Mouse (Mus musculus) cerebellum, postnatal 36 days (tissue): ENCODE results near the gene Kcns1.

ENCODE experiments used
- DNase-seq, 2 experiments: peaks; one replicate each; pipeline ENCODE4 v3.0.0; 2021 to 2022; ENCODE audit warnings: mixed read lengths in 2 of 2

Gene Kcns1

DNA sequence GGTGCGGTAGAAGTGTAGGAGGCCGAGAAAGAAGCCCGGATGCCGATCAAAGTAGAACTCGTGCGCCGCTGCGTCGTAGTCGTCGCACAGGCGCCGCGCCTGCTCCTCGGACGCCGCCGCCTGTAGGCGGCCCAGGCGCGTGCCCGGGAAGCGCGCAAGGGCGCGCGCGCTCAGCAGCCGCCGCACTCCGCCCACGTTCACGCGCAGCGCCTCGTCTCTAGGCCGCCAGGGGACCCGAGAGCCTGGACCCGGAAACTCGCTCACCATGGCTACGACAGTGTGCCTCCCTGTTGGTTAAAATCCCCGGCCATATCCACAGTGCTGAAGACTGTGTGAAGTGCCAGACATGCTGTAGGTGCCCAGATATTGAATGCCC is 2.4 kb downstream of the Kcns1 start:
- no peak for DNase-seq

DNA sequence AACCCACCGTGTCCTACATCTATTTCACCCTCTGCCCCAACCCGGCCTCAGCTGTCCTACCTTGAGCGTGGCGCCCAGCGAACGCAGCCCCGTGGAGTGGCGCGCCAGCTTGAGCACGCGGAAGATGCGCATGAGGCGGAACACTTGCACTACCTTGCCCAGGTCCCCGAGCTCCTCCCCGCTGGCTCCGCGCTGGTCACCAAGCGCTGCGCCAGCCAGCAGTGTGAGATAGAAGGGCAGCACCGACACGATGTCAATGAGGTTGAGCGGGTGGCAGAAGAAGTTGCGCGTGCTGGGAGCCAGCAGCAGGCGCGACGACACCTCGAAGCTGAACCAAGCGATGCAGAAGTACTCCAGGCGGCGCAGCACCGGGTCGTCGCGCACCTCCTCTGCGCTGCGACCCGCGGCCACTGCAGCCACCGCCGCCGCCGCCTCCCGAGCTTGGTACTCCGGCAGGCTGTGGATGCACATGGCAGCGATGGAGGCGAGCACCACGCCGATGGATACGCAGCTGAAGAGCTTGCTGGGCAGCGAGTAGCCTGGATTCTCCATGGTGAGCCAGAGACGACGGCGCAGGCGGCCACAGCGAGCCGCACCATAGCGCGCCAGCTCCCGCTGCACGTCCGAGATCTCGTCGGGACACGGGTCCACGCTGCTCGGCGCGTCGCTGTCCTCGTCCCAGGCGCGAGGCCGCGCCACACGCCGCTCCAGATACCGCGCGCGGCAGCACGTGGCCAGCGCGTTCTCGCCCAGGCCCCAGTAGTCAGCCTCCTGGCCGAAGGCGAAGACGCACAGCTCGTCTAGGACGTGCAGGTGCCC is 3.0 kb downstream of the Kcns1 start:
- no peak for DNase-seq

DNA sequence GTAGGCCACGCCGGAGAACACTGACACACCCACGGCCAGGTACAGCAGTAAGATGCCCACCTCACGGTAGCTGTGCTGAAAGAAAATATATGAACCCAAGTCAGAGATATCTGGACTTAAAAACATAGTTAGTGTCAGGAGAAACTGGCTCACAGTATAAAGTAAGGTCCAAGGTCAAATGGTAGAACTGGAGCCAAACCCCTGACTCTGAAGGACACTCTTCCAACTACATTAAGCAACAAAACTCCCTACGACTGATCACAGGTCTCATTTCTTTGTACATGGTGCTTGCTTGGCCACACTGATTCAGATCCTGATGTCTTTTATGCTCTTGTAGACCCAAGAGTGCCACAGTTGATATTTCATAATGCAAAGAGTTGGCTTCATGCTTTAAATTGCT is 6.0 kb downstream of the Kcns1 start:
- no peak for DNase-seq

DNA sequence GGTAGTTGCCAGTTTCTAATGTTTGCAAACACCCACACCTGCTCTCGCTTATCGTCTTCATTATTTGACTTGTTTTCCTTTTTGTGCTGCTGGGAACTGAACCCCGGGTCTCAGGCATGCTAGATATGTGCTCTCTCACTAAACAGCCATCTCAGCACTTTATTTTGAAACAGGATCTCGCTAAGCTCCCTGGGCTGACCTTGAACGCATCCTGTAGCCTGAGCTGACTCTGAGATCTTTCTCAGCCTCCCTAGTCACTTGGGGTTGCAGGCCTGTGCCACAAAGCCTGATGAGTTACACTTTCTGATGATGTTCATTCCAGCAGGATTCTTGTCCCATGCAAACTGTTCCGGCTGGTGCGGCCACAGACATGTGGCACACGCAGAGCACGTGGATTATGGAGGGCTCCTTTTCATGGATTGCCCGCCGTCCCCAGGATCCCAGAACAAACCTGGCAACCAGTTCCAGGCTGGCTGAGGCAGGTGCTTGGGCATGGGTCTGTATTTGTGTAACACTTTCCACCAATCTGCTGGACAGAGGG is 9.3 kb downstream of the Kcns1 start:
- no peak for DNase-seq

- DNase-seq, result no peak
These were observed 12.1 kb downstream of the Kcns1 start for GRCm38 (mm10) chr2:164158838-164159237.

DNA sequence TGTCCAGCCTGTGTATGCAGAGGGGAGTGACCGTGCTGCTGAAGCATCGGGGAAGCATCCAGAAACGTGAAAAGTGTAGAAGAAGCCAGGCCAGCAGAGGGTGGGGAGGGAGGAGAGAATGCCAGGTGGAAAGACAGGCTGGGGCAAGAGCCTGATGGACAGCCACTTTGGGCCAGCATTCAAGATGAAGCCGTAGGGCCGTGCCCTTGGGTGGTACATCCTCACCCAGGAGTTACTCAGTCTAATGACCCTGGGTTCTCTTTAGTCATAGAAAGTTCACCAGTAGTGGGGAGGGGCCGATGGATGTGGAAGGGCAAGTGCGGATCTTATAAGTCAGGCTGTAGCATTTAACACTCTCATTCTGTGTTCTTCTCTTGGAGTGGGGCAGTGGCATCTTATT is 14.8 kb downstream of the Kcns1 start:
- DNase-seq, result no peak

DNA sequence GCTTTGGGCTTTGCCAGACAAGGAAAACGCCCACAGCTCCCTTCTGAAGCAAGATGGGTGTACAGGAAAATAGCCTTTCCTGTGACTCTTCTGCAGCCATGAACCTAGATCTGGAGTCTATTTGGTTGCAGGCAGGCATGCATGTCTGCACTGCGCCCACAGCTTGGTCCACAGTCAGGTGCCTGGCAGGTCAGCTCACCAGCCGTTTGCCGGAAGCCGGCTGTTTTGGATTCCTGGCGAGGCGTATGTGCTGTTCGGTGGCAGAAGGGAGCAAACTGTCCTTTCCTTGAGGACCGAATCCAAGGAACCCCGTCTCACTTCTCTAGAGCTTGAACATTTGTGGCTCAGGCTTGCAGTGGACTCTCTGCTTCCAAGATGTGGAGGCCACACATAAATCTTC is 16.9 kb downstream of the Kcns1 start:
- DNase-seq, result peak; percentile 51 to 61

GRCm38 (mm10) chr2:164152341-164152740 is 18.6 kb downstream of the Kcns1 start:
- DNase-seq, result no peak

- no peak for DNase-seq
These were observed 20.7 kb downstream of the Kcns1 start for GRCm38 (mm10) chr2:164150086-164150760.

GRCm38 (mm10) chr2:164146556-164146955 is 24.4 kb downstream of the Kcns1 start:
- DNase-seq, result no peak

DNA sequence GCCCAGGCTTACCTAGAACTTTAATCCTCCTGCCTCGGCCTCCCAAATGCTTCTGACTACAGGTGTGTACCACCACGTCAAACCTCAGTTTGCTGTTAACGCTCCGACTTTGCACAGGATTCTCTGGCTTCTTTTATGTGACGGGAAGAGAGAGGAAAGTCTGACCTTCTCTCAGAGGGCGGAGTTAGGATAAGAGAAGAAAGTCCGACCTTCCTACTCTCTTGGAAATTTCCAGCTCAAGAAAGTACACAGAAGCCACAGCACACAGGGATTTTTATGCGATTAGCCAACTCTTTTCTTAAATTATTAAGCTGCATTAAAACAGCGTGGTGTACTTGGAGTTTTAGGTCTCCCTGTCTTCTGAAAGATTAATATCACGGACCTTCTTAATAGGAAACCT is 26.4 kb downstream of the Kcns1 start:
- DNase-seq, result no peak

DNA sequence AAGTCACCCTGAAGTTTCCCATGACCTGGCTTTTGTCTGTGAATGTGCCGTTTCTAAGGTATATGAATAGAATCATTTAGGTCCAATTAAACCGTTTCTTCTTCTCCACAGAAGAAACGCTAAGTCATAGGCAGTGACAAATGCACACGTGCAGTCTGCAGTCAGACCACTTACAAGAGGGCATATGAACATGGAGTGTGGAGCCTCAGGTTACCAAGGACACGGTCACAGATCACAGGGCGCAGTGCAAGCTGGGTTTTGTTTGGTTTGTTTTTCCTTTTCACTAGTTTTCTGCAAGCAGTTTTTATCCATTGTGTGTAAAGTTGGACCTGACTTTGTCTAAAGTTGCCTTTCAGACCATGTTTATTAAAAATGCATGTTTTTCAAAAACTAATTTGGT is 26.9 kb downstream of the Kcns1 start:
- DNase-seq, result no peak

DNA sequence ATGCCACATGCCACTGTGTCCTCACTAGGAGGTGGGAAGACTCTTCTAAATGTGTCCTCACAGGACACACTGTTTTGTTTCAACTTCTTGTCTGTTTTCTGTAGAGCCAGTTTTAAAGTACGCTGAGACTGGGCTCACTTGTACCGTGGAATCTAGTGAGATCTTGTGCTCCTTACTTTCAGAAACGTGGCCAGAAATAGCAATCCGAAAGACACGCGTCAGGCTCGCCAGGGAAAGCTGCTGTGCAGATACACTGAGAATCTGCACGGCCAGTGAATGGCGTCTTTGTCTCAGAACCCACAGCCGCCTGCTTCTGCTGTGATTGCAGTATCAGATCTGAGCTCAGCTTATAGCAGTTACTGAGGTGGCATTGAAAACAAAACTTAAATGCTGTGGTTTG is 28.9 kb downstream of the Kcns1 start:
- peak in 1 of 2 experiments; percentile 18 for DNase-seq

DNA sequence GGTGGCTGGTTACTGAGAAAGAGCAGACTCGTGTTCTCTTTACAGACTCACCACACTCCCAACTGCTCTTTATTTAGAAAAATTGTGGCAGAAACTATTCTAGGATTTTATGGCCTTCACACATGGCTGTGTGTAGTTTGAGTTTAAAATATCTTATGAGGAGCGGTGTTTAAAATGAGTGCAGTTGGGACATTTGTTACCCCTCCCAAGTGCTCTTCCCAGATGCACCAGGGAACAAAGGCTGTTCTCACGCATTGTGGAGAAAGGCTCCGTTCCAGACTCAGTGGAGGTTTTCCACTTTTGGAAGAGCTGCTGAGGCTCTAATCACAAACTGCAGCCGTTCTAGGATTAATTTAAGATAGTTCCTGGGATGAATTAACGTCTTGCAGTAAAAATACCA is 33.2 kb downstream of the Kcns1 start:
- DNase-seq, result no peak

GRCm38 (mm10) chr2:164136393-164136792 is 34.5 kb downstream of the Kcns1 start:
- DNase-seq, result no peak

DNA sequence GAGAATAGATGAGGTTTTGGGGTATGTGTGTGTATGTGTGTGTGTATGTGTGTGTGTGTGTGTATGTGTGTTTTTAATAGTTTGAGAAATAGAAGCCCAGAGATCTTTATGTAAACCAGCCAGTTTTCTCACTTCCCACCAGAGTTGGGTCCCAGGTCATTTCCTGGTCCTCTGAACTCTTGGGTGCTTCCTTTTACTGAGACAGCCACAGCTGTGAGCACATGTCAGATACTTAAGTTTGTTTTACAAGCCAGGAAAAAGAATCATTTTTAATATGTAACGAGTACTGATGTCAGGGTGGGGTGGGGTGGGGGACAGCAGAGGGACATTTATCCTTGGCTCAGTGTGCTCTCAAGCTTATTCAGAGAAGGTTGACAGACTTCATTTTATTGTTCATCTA is 35.5 kb downstream of the Kcns1 start:
- no peak for DNase-seq

DNA sequence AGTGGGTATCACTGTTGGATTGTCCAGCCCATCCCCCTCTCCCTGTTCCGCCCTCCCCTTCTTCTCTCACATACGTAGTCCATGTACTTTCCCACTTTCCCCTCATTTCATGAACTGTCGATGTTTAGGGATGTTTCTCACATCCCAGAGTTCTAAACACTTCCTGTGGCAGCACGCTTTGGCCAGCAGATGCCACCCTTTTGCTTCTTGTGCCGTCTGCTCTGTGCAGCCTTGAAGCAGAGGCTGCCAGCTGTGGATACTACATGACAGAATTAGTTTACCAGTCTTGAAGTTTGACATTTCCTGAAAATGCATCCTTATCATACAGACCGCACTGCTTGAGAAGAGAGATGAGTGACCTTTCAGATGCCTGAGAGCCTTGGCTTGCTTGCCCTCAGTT is 36.4 kb downstream of the Kcns1 start:
- no peak for DNase-seq

DNA sequence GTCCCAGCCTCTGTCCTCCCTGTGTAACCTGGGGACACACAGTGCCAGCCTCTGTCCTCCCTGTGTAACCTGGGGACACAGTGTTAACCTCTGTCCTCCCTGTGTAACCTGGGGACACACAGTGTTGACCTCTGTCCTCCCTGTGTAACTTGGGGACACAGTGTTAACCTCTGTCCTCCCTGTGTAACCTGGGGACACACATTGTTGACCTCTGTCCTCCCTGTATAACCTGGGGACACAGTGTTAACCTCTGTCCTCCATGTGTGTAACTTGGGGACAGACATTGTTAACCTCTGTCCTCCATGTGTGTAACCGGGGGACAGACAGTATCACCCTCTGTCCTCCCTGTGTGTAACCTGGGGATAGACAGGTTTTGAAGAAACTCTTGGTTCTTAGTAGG is 39.3 kb downstream of the Kcns1 start:
- DNase-seq, result no peak

DNA sequence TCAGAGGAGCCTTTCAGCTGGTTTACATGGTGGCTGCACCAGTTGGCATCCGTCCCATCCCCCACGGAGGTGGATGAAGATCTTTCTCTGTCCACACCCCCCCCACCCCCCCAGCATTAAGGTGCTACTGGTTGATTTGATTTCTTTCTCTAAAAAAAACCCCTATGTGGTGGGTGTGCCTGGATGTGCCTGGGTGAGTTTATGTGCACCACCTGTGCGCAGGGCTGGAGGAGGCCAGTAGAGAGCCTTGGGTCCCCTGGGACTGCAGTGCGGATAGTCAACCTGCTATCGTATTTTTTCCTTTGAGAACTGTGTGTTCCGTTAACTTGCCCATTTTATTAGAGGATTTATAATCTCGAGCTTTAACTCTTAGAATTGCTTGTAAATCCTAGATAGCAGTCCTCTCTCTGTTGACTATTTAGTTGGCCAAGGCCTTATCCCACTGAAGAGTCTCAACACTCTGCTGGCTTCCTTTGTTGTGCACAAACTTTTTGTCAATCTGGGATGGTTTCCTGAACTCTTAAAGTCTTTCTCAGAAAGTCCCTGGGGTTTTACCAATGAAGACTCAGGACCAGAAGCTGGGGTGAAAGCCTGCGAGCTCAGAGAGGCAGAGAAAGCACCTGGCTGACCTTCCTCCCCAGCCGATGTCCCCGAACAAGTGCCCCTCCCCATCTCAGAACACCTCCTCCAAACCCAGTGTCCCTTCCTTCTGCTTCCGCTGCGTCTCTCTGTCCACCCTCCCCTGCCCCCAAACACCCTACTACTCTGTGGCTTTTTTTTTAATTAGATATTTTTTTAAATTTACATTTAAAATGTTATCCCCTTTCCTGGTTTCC is 42.1 kb downstream of the Kcns1 start:
- no peak for DNase-seq

- no peak for DNase-seq
These were observed 43.6 kb downstream of the Kcns1 start for GRCm38 (mm10) chr2:164127297-164127696.

DNA sequence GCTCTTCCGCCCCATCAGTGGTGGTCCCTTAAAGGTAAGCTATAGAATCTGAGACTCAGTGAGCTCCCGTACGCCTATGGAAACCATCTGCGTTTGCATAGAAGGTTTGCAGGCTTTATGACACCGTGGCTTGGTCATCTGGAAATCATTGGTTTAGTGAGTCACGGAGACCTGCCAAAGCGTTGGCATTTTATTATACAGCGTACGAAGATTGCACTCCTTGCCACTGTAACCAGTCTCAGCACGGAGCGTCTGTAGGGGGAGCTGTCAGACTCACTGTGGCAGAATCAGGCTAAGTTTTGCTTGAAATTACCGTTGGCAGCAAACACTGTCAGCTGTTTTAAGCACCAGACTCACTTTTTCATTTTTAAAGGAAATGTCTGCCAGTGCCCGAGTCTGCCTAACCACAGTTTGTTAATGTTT is 44.4 kb downstream of the Kcns1 start:
- DNase-seq, result peak; percentile 41 to 45

DNA sequence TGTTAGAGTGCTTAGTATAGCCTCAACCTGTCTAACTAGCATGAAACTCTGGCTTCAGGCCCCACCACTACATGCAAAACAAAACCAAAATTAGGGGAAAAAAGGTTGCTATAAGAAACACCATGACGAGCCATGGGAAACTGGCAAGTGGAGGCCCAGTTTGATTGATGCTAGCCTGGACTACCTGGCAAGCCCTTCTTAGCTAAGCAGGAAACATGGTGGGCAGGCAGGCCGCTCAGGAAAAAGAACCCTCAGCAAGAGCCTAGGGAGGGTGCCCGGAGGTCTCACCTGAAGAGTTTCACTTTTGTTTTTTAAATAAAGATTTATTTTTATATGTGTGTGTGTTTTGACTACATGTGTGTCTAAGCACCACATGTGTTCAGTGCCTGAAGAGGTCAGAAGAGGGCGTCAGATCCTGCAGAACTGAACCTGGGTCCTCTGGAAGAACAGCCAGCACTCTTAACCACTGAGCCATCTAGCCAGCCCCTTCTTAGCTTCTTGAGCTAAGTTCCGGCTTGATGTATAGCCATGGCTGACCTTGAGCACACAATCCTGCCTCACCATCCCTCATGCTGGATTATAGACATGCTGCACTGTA is 47.6 kb downstream of the Kcns1 start:
- DNase-seq, result no peak

DNA sequence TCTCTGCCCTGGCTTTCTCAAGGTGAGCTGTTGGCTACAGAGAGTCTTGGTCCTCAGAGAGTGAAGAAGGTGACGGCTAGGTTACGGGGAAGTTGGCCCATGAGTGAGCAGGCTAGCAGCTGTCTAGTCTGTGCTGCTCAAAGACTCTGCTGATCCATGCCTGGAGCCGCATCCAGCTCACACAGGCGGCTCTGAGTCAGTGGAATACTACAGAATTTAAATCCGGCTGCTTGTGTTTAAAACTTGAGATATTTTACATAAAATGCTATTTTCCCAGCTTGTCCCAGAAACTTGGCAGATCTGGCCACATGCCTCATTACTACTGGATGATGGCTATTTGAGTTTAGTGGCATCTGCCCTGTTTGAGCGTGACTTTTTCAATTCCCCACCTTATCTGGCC is 51.4 kb downstream of the Kcns1 start:
- DNase-seq, result no peak
